Mouse (Mus musculus) small intestine, adult 2 months (tissue): ENCODE measurements at regions not wholly inside any gene's neighbourhood (a gene's known extent, or its start where the extent isn't known, plus 50 kb on each side); places are given as distances from the start of the nearest gene placed in this dataset.

Experiments used
- H3K27ac ChIP-seq: fragments of 200-500 bp; 2 replicates; pipeline ENCODE4 v1.5.1; 2012; ENCODE audit warnings: low read depth, low read length, control low read depth, inconsistent platforms; ENCODE audit not compliant: insufficient read depth
- H3K27me3 ChIP-seq: fragments of 200-500 bp; 2 replicates; pipeline ENCODE4 v1.6.1; 2012; ENCODE audit warnings: mild to moderate bottlenecking, moderate library complexity, low read length, inconsistent platforms; ENCODE audit not compliant: control insufficient read depth, insufficient read depth
- H3K36me3 ChIP-seq: fragments of 200-500 bp; 2 replicates; pipeline ENCODE4 v1.6.1; 2012; ENCODE audit warnings: mild to moderate bottlenecking, low read length, control low read depth, inconsistent platforms; ENCODE audit not compliant: control insufficient read depth, insufficient read depth
- H3K4me1 ChIP-seq: fragments of 200-500 bp; 2 replicates; pipeline ENCODE4 v1.6.1; 2012; ENCODE audit warnings: low read length, inconsistent platforms, mixed read lengths; ENCODE audit not compliant: control insufficient read depth, insufficient read depth, insufficient read length
- H3K4me3 ChIP-seq: fragments of 200-500 bp; 2 replicates; pipeline ENCODE4 v1.5.1; 2012; ENCODE audit warnings: low read depth, mild to moderate bottlenecking, control low read depth, inconsistent platforms, low read length, moderate library complexity
- CTCF ChIP-seq: fragments of 200-500 bp; IDR thresholded peaks from 2 replicates; pipeline ENCODE4 v1.5.1; 2012; ENCODE audit warnings: low read depth, mild to moderate bottlenecking, control low read depth, inconsistent platforms, low read length, moderate library complexity, mixed read lengths; ENCODE audit not compliant: insufficient replicate concordance, insufficient read length; ENCODE audit errors: extremely low read depth
- POLR2A ChIP-seq: fragments of 200-500 bp; IDR thresholded peaks from 2 replicates; pipeline ENCODE4 v1.6.1; 2012; ENCODE audit warnings: low read depth, mild to moderate bottlenecking, control low read depth, inconsistent platforms, low read length, moderate library complexity
- WGBS: fragments of 180-500 bp; shearing (Covaris S2); methylation state at CpG from one replicate; pipeline ENCODE4 v1.1.7; 2018; 5-methylcytosine and 5-hydroxymethylcytosine counted together

GRCm38 (mm10) chr2:92799770-92800169 is 115.1 kb upstream of the Syt13 start:
- Histone ChIP-seq H3K4me1 (no peaks in the 10 kb centered on the region), H3K36me3 (no peaks in the 10 kb centered on the region), H3K4me3 (no peak overlapping the region), H3K27me3 (no peaks in the 10 kb centered on the region), H3K27ac (no peak overlapping the region)
- WGBS = 84% methylated on average over 4 of the region's 4 CpGs
- TF ChIP-seq CTCF = no peak
- TF ChIP-seq POLR2A = no peak

- no peaks in the 10 kb centered on the region for H3K27me3 ChIP-seq
- no peak for TF ChIP-seq POLR2A
- no peak for TF ChIP-seq CTCF
- H3K4me1 ChIP-seq = no peaks in the 10 kb centered on the region
- H3K4me3 ChIP-seq = no peak overlapping the region
- no peaks in the 10 kb centered on the region for H3K36me3 ChIP-seq
- WGBS = 62% methylated on average over 5 of the region's 5 CpGs
- no peak overlapping the region for H3K27ac ChIP-seq
Measured at GRCm38 (mm10) chr2:92800667-92801066, 114.2 kb upstream of the Syt13 start.

GRCm38 (mm10) chr2:92804916-92805315 is 110.0 kb upstream of the Syt13 start:
- no peak overlapping the region for H3K27ac ChIP-seq
- WGBS = 68% methylated on average over 1 of the region's 1 CpGs
- TF ChIP-seq POLR2A = no peak
- no peak for TF ChIP-seq CTCF
- no peaks in the 10 kb centered on the region for H3K36me3 ChIP-seq
- H3K27me3 ChIP-seq = no peaks in the 10 kb centered on the region
- H3K4me1 ChIP-seq = no peaks in the 10 kb centered on the region
- no peak overlapping the region for H3K4me3 ChIP-seq

- 42% methylated on average over 4 of the region's 4 CpGs for WGBS
- TF ChIP-seq POLR2A (no peak), CTCF (no peak)
- H3K27ac ChIP-seq = no peak overlapping the region
- H3K36me3 ChIP-seq = no peaks in the 10 kb centered on the region
- no peaks in the 10 kb centered on the region for H3K4me1 ChIP-seq
- H3K27me3 ChIP-seq = no peaks in the 10 kb centered on the region
- no peak overlapping the region for H3K4me3 ChIP-seq
Measured at GRCm38 (mm10) chr2:92805761-92806160, 109.1 kb upstream of the Syt13 start.

GRCm38 (mm10) chr2:92806481-92807195 is 108.3 kb upstream of the Syt13 start:
- TF ChIP-seq CTCF (no peak), POLR2A (no peak)
- whole genome bisulfite sequencing = 25% methylated on average over 6 of the region's 7 CpGs
- no peaks in the 10 kb centered on the region for H3K36me3 ChIP-seq
- H3K27ac ChIP-seq = no peak overlapping the region
- H3K4me3 ChIP-seq = no peak overlapping the region
- H3K4me1 ChIP-seq = no peaks in the 10 kb centered on the region
- H3K27me3 ChIP-seq = no peaks in the 10 kb centered on the region

- H3K36me3 ChIP-seq = no peaks in the 10 kb centered on the region
- WGBS = 22% methylated on average over 8 of the region's 8 CpGs
- no peaks in the 10 kb centered on the region for H3K4me1 ChIP-seq
- H3K27me3 ChIP-seq = no peaks in the 10 kb centered on the region
- TF ChIP-seq POLR2A (no peak), CTCF (no peak)
- no peak overlapping the region for H3K27ac ChIP-seq
- no peak overlapping the region for H3K4me3 ChIP-seq
Measured at GRCm38 (mm10) chr2:92807404-92807803, 107.5 kb upstream of the Syt13 start.

GRCm38 (mm10) chr2:92808121-92808520 is 106.8 kb upstream of the Syt13 start:
- Histone ChIP-seq H3K4me1 (no peaks in the 10 kb centered on the region), H3K36me3 (no peaks in the 10 kb centered on the region), H3K27ac (no peak overlapping the region), H3K4me3 (no peak overlapping the region), H3K27me3 (no peaks in the 10 kb centered on the region)
- no peak for TF ChIP-seq CTCF
- TF ChIP-seq POLR2A = no peak
- 72% methylated on average over 4 of the region's 4 CpGs for WGBS
